Mouse (Mus musculus): ENCODE results near the gene Tmem69. TPM values are rescaled to one million over a fixed set of nuclear protein-coding genes. Genes with fewer than 3 reads are reported as not detected.

Gene Tmem69
- total RNA-seq, 2 experiments from 2014 or later, result 15.2 to 17.7 TPM

Other genes starting within 250 kb of the Tmem69 start
- 10 to 100 TPM; 81.2 to 85.0 TPM for gene Mast2, start 91.8 kb downstream of the Tmem69 start, total RNA-seq (2021)
- 10 to 100 TPM; 13.8 to 14.6 TPM for gene Ipp, start 48.4 kb downstream of the Tmem69 start, total RNA-seq (2021)
- 10 to 100 TPM; 29.6 to 33.9 TPM for gene Gpbp1l1, start 1.7 kb upstream of the Tmem69 start, total RNA-seq (2021)
- 1 to 10 TPM; 1.6 to 2.2 TPM for gene Ccdc17, start 40.7 kb upstream of the Tmem69 start, total RNA-seq (2021)
- 10 to 100 TPM in 1 of 2 experiments, 1 to 10 TPM in 1; 9.8 to 12.4 TPM for gene Nasp, start 72.0 kb upstream of the Tmem69 start, total RNA-seq (2021)
- 100 to 1,000 TPM; 169 to 180 TPM for gene Akr1a1, start 95.7 kb upstream of the Tmem69 start, total RNA-seq (2021)
- 100 to 1,000 TPM; 190 to 226 TPM for gene Prdx1, start 129.6 kb upstream of the Tmem69 start, total RNA-seq (2021)
- 10 to 100 TPM; 30.3 to 32.5 TPM for gene Mmachc, start 152.5 kb upstream of the Tmem69 start, total RNA-seq (2021)
- 1 to 10 TPM; 2.0 to 2.2 TPM for gene Ccdc163, start 152.6 kb upstream of the Tmem69 start, total RNA-seq (2021)
- 1 to 10 TPM; 1.7 to 2.0 TPM for gene Tesk2, start 165.0 kb upstream of the Tmem69 start, total RNA-seq (2021)